Mouse (Mus musculus) midbrain, embryonic 10.5 days (tissue): ENCODE measurements at regions not wholly inside any gene's neighbourhood (a gene's known extent, or its start where the extent isn't known, plus 50 kb on each side); places are given as distances from the start of the nearest gene placed in this dataset.

Source experiments
- DNase-seq: peaks from one replicate; pipeline ENCODE4 v3.0.0-alpha.2; 2017; ENCODE audit warnings: low spot score
- H3K27ac ChIP-seq: fragments of 300-500 bp; sonication (generic); replicated peaks from 2 replicates; pipeline ENCODE4 v1.5.1; 2016; ENCODE audit warnings: mild to moderate bottlenecking
- H3K27me3 ChIP-seq: fragments of 300-500 bp; sonication (generic); 2 replicates; pipeline ENCODE4 v1.6.1; 2016; ENCODE audit warnings: low read depth, mild to moderate bottlenecking; ENCODE audit not compliant: poor library complexity, severe bottlenecking
- H3K36me3 ChIP-seq: fragments of 300-500 bp; sonication (generic); 2 replicates; pipeline ENCODE4 v1.6.1; 2016; ENCODE audit warnings: mild to moderate bottlenecking, moderate library complexity
- H3K4me1 ChIP-seq: fragments of 300-500 bp; sonication (generic); 2 replicates; pipeline ENCODE4 v1.6.1; 2016
- H3K4me3 ChIP-seq: fragments of 300-500 bp; sonication (generic); 2 replicates; pipeline ENCODE4 v1.5.1; 2016; ENCODE audit warnings: mild to moderate bottlenecking, moderate library complexity
- H3K9me3 ChIP-seq: fragments of 300-500 bp; sonication (generic); replicated peaks from 2 replicates; pipeline ENCODE4 v1.6.1; 2016; ENCODE audit warnings: mild to moderate bottlenecking
- WGBS: fragments of 180-500 bp; shearing (Covaris S2); methylation state at CpG from one replicate; pipeline ENCODE4 v1.1.7; 2016; 5-methylcytosine and 5-hydroxymethylcytosine counted together

GRCm38 (mm10) chr16:51577915-51578593 lies 453.0 kb upstream of the Cblb start:
- Histone ChIP-seq H3K4me1 (no peaks in the 10 kb centered on the region), H3K9me3 (no peaks in the 10 kb centered on the region), H3K27ac (no peak overlapping the region), H3K27me3 (no peaks in the 10 kb centered on the region), H3K36me3 (no peaks in the 10 kb centered on the region), H3K4me3 (no peak overlapping the region)
- DNase-seq: no peak
- WGBS: 82% methylated on average over 2 of the region's 2 CpGs

- Histone ChIP-seq H3K27me3 (no peaks in the 10 kb centered on the region), H3K4me3 (no peak overlapping the region), H3K36me3 (no peaks in the 10 kb centered on the region), H3K27ac (no peak overlapping the region), H3K4me1 (no peaks in the 10 kb centered on the region), H3K9me3 (no peaks in the 10 kb centered on the region)
- 82% methylated on average over 1 of the region's 1 CpGs for WGBS
- no peak for DNase-seq
Observed at GRCm38 (mm10) chr16:51580525-51580924, 450.5 kb upstream of the Cblb start.

- Histone ChIP-seq H3K4me3 (no peak overlapping the region), H3K27me3 (no peaks in the 10 kb centered on the region), H3K9me3 (no peaks in the 10 kb centered on the region), H3K27ac (no peak overlapping the region), H3K4me1 (peaks cover 17% of the 10 kb centered on the region), H3K36me3 (no peaks in the 10 kb centered on the region)
- DNase-seq: peak; percentile 39
- 4% methylated on average over 2 of the region's 2 CpGs for WGBS
Observed at GRCm38 (mm10) chr16:51589924-51590397, 441.1 kb upstream of the Cblb start.

- no peaks in the 10 kb centered on the region for H3K36me3 ChIP-seq
- H3K27me3 ChIP-seq: no peaks in the 10 kb centered on the region
- H3K9me3 ChIP-seq: no peaks in the 10 kb centered on the region
- H3K27ac ChIP-seq: no peak overlapping the region
- no peak overlapping the region for H3K4me3 ChIP-seq
- DNase-seq: no peak
- H3K4me1 ChIP-seq: no peaks in the 10 kb centered on the region
Observed at GRCm38 (mm10) chr16:51617579-51617978, 413.4 kb upstream of the Cblb start.

- Histone ChIP-seq H3K9me3 (no peaks in the 10 kb centered on the region), H3K4me3 (no peak overlapping the region), H3K36me3 (no peaks in the 10 kb centered on the region), H3K27ac (no peak overlapping the region), H3K27me3 (no peaks in the 10 kb centered on the region), H3K4me1 (no peaks in the 10 kb centered on the region)
- DNase-seq: no peak
- 94% methylated on average over 1 of the region's 1 CpGs for WGBS
Observed at GRCm38 (mm10) chr16:51646646-51647045, 384.4 kb upstream of the Cblb start.

GRCm38 (mm10) chr16:51650100-51650499 lies 380.9 kb upstream of the Cblb start:
- 72% methylated on average over 5 of the region's 5 CpGs for WGBS
- Histone ChIP-seq H3K4me1 (no peaks in the 10 kb centered on the region), H3K27ac (no peak overlapping the region), H3K9me3 (no peaks in the 10 kb centered on the region), H3K36me3 (no peaks in the 10 kb centered on the region), H3K4me3 (no peak overlapping the region), H3K27me3 (no peaks in the 10 kb centered on the region)
- DNase-seq: no peak

GRCm38 (mm10) chr16:51650683-51651082 lies 380.3 kb upstream of the Cblb start:
- no peaks in the 10 kb centered on the region for H3K9me3 ChIP-seq
- H3K27ac ChIP-seq: no peak overlapping the region
- DNase-seq: no peak
- WGBS: 92% methylated on average over 5 of the region's 5 CpGs
- no peaks in the 10 kb centered on the region for H3K4me1 ChIP-seq
- H3K36me3 ChIP-seq: no peaks in the 10 kb centered on the region
- H3K4me3 ChIP-seq: no peak overlapping the region
- no peaks in the 10 kb centered on the region for H3K27me3 ChIP-seq

GRCm38 (mm10) chr16:51661693-51662092 lies 369.3 kb upstream of the Cblb start:
- Histone ChIP-seq H3K27me3 (no peaks in the 10 kb centered on the region), H3K36me3 (no peaks in the 10 kb centered on the region), H3K4me3 (no peak overlapping the region), H3K9me3 (no peaks in the 10 kb centered on the region), H3K27ac (no peak overlapping the region), H3K4me1 (peaks cover 10% of the 10 kb centered on the region)
- no peak for DNase-seq
- 98% methylated on average over 1 of the region's 1 CpGs for WGBS

- DNase-seq: no peak
- Histone ChIP-seq H3K27ac (no peak overlapping the region), H3K27me3 (no peaks in the 10 kb centered on the region), H3K4me1 (peaks cover 10% of the 10 kb centered on the region), H3K36me3 (no peaks in the 10 kb centered on the region), H3K4me3 (no peak overlapping the region), H3K9me3 (no peaks in the 10 kb centered on the region)
- WGBS: 60% methylated on average over 2 of the region's 2 CpGs
Observed at GRCm38 (mm10) chr16:51664325-51664724, 366.7 kb upstream of the Cblb start.

GRCm38 (mm10) chr16:51675101-51675500 lies 355.9 kb upstream of the Cblb start:
- no peaks in the 10 kb centered on the region for H3K27me3 ChIP-seq
- no peaks in the 10 kb centered on the region for H3K36me3 ChIP-seq
- H3K27ac ChIP-seq: no peak overlapping the region
- no peaks in the 10 kb centered on the region for H3K9me3 ChIP-seq
- WGBS: 92% methylated on average over 3 of the region's 3 CpGs
- peaks cover 3% of the 10 kb centered on the region for H3K4me1 ChIP-seq
- no peak overlapping the region for H3K4me3 ChIP-seq
- no peak for DNase-seq

GRCm38 (mm10) chr16:51675988-51676387 lies 355.0 kb upstream of the Cblb start:
- WGBS: 69% methylated on average over 4 of the region's 4 CpGs
- H3K4me3 ChIP-seq: no peak overlapping the region
- H3K9me3 ChIP-seq: no peaks in the 10 kb centered on the region
- DNase-seq: no peak
- no peak overlapping the region for H3K27ac ChIP-seq
- H3K36me3 ChIP-seq: no peaks in the 10 kb centered on the region
- no peaks in the 10 kb centered on the region for H3K27me3 ChIP-seq
- peaks cover 3% of the 10 kb centered on the region for H3K4me1 ChIP-seq

- no peak overlapping the region for H3K27ac ChIP-seq
- H3K36me3 ChIP-seq: no peaks in the 10 kb centered on the region
- 94% methylated on average over 3 of the region's 3 CpGs for WGBS
- H3K4me3 ChIP-seq: no peak overlapping the region
- no peaks in the 10 kb centered on the region for H3K27me3 ChIP-seq
- no peaks in the 10 kb centered on the region for H3K9me3 ChIP-seq
- H3K4me1 ChIP-seq: no peaks in the 10 kb centered on the region
- no peak for DNase-seq
Observed at GRCm38 (mm10) chr16:51690861-51691260, 340.2 kb upstream of the Cblb start.

GRCm38 (mm10) chr16:51705026-51705425 lies 326.0 kb upstream of the Cblb start:
- H3K36me3 ChIP-seq: no peaks in the 10 kb centered on the region
- no peak overlapping the region for H3K4me3 ChIP-seq
- 88% methylated on average over 2 of the region's 2 CpGs for WGBS
- no peaks in the 10 kb centered on the region for H3K9me3 ChIP-seq
- no peaks in the 10 kb centered on the region for H3K27me3 ChIP-seq
- H3K4me1 ChIP-seq: no peaks in the 10 kb centered on the region
- DNase-seq: no peak
- H3K27ac ChIP-seq: no peak overlapping the region

- Histone ChIP-seq H3K9me3 (no peaks in the 10 kb centered on the region), H3K27me3 (no peaks in the 10 kb centered on the region), H3K4me3 (no peak overlapping the region), H3K4me1 (no peaks in the 10 kb centered on the region), H3K36me3 (no peaks in the 10 kb centered on the region), H3K27ac (no peak overlapping the region)
- DNase-seq: no peak
- WGBS: 87% methylated on average over 2 of the region's 2 CpGs
Observed at GRCm38 (mm10) chr16:51718695-51719094, 312.3 kb upstream of the Cblb start.
